ENCODE assay signal across 20 mouse cellular contexts in the genomic region with DNA sequence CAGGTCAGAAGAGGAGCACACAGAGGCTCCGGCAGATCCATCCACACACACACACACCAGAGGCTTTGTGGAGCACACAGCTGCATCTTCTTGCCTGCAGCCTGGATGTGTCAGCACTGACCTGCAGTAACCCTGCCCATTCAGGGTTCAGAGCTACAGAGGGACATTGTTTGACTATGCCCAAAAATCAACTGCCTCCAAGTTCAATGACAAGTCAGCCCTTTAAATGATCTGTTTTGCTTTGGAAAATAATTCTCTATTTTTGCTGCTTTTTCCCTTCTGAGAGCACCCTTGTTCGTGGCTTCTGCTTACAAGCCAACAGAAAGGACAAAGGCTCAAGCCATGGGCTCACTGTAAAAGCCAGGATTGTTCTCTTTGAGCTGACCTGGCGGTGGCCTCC.
DNase-seq lines count a peak whose midpoint lies in the region; ATAC-seq and TF ChIP-seq lines count a peak whose summit lies in the region.
"Had no signal": no experiment of that assay in that cellular context is flagged by ENCODE, and none has a peak within 500 bp of the region (broad histone marks: within the 10 kb centered on the region; RNA-seq: fewer than 3 reads in every experiment).

No protein-coding gene starts in this region.

- H3K36me3 ChIP-seq in intestine, embryonic 16.5 days (ENCODE audit: control insufficient read depth, insufficient read depth, low read length), result no peaks in the 10 kb centered on the region
- no peaks in the 10 kb centered on the region for H3K36me3 ChIP-seq in intestine, postnatal 0 days (ENCODE audit: control insufficient read depth, insufficient read depth)
- H3K36me3 ChIP-seq: hindbrain, embryonic 15.5 days; limb, embryonic 12.5 days; liver, embryonic 15.5 days; midbrain, embryonic 10.5 days; stomach, embryonic 15.5 days had no signal

- TF ChIP-seq CTCF in intestine, postnatal 0 days (IDR thresholded peaks at IDR 0.05; ENCODE audit: low read depth), result no peak
- no peak for TF ChIP-seq CTCF in olfactory bulb, adult 2 months (IDR thresholded peaks at IDR 0.05; ENCODE audit: insufficient read depth, low read depth, low read length)

- H3K4me1 ChIP-seq in intestine, embryonic 16.5 days (ENCODE audit: control insufficient read depth, insufficient read depth, low read length), result peaks cover 7% of the 10 kb centered on the region
- no peaks in the 10 kb centered on the region; the same call in 1 of the 2 replicates for H3K4me1 ChIP-seq in intestine, postnatal 0 days (replicated peaks; ENCODE audit: control insufficient read depth, insufficient read depth, low read length)
- H3K4me1 ChIP-seq in olfactory bulb, adult 2 months (ENCODE audit: control insufficient read depth, insufficient read depth, low read length), result peaks cover 16% of the 10 kb centered on the region
- H3K4me1 ChIP-seq: hindbrain, embryonic 15.5 days; limb, embryonic 12.5 days; liver, embryonic 15.5 days had no signal

- no peaks in the 10 kb centered on the region for H3K27me3 ChIP-seq in intestine, embryonic 16.5 days (replicated peaks; ENCODE audit: control insufficient read depth, insufficient read depth, low read length)
- H3K27me3 ChIP-seq in intestine, postnatal 0 days (replicated peaks; ENCODE audit: control insufficient read depth, insufficient read depth, low read length), result no peaks in the 10 kb centered on the region
- H3K27me3 ChIP-seq: hindbrain, embryonic 15.5 days; limb, embryonic 12.5 days; liver, embryonic 15.5 days; stomach, embryonic 15.5 days had no signal

- H3K4me2 ChIP-seq in intestine, embryonic 16.5 days (ENCODE audit: low read depth, low read length), result no peak overlapping the region
- no peak overlapping the region for H3K4me2 ChIP-seq in intestine, postnatal 0 days (replicated peaks; ENCODE audit: low read depth)
- H3K4me2 ChIP-seq: hindbrain, embryonic 15.5 days; limb, embryonic 12.5 days; liver, embryonic 15.5 days; stomach, embryonic 15.5 days had no signal

- H3K4me3 ChIP-seq in intestine, embryonic 16.5 days (ENCODE audit: low read length), result no peak overlapping the region
- no peak overlapping the region for H3K4me3 ChIP-seq in intestine, postnatal 0 days (ENCODE audit: low read depth, low read length)
- H3K4me3 ChIP-seq in olfactory bulb, adult 2 months (ENCODE audit: insufficient read depth, low read depth, low read length), result no peak overlapping the region
- H3K4me3 ChIP-seq: hindbrain, embryonic 15.5 days; limb, embryonic 12.5 days; liver, embryonic 15.5 days; midbrain, embryonic 10.5 days; stomach, embryonic 15.5 days had no signal

- 0 out of 2 replicates have a peak, but pooled peaks have one; percentile 52 for ATAC-seq in intestine, embryonic 16.5 days
- no peak for ATAC-seq in intestine, postnatal 0 days
- ATAC-seq: forebrain, embryonic 16.5 days had no signal

- DNase-seq in cerebellum, adult 11-12 months, result peak; percentile 37
- no peak for DNase-seq in cerebellum, postnatal 14 days
- DNase-seq in right cerebral cortex, adult 18-20 months, result peak; percentile 50
- DNase-seq in right cerebral cortex, adult 2 months (ENCODE audit: low spot score in 2 of 2), result no peak
- DNase-seq in thymus, postnatal 36 days, result no peak
- DNase-seq: adrenal gland, postnatal 25 days; gastrocnemius, postnatal 14 days; heart, postnatal 14 days; kidney, adult 9 months; kidney, postnatal 4 days; spleen, adult 18-20 months had no signal

- WGBS in intestine, embryonic 16.5 days, result 73% methylated on average over 3 of the region's 3 CpGs
- 80% methylated on average over 3 of the region's 3 CpGs for WGBS in intestine, postnatal 0 days
- WGBS in olfactory bulb, adult 2 months, result 62% methylated on average over 3 of the region's 3 CpGs

- no peaks in the 10 kb centered on the region for H3K9me3 ChIP-seq in intestine, embryonic 16.5 days (ENCODE audit: control insufficient read depth, low read length)
- no peaks in the 10 kb centered on the region for H3K9me3 ChIP-seq in intestine, postnatal 0 days (ENCODE audit: control insufficient read depth)
- H3K9me3 ChIP-seq: hindbrain, embryonic 15.5 days; limb, embryonic 12.5 days; liver, embryonic 15.5 days; midbrain, embryonic 10.5 days; stomach, embryonic 15.5 days had no signal

- no peak overlapping the region for H3K27ac ChIP-seq in intestine, embryonic 16.5 days (ENCODE audit: low read length)
- no peak overlapping the region for H3K27ac ChIP-seq in intestine, postnatal 0 days (ENCODE audit: low read depth, low read length)
- H3K27ac ChIP-seq in olfactory bulb, adult 2 months (ENCODE audit: insufficient read depth, low read depth, low read length), result 0 out of 2 replicates have a peak overlapping the region, but pooled peaks have one; percentile 6
- H3K27ac ChIP-seq: hindbrain, embryonic 15.5 days; limb, embryonic 12.5 days; liver, embryonic 15.5 days; midbrain, embryonic 10.5 days; stomach, embryonic 15.5 days had no signal

- no peak overlapping the region for H3K9ac ChIP-seq in intestine, embryonic 16.5 days (ENCODE audit: low read depth, low read length)
- no peak overlapping the region for H3K9ac ChIP-seq in intestine, postnatal 0 days (ENCODE audit: low read depth, low read length)
- H3K9ac ChIP-seq: hindbrain, embryonic 15.5 days; limb, embryonic 12.5 days; liver, embryonic 15.5 days; stomach, embryonic 15.5 days had no signal

- no peak for TF ChIP-seq POLR2A in olfactory bulb, adult 2 months (IDR thresholded peaks at IDR 0.05; ENCODE audit: insufficient read depth, low read depth, low read length)

Comparison
In these comparisons a context has a peak if more than half of its experiments do, and no peak if none do; other contexts are left out.
1. DNase-seq: peak in cerebellum, adult 11-12 months (single experiment) and right cerebral cortex, adult 18-20 months (single experiment); none in cerebellum, postnatal 14 days (0 of 2), right cerebral cortex, adult 2 months (0 of 2) and thymus, postnatal 36 days (0 of 2).